Mouse (Mus musculus) CD8-positive naive resting alpha-beta T cell, adult 57 days (primary cell): ENCODE results near the gene Ces2g. TPM values are rescaled to one million over a fixed set of nuclear protein-coding genes. Genes with fewer than 3 reads are reported as not detected.

Source experiments
- total RNA-seq: library from RNA; stranded (reverse); gene quantifications from one replicate; pipeline ENCODE4 v1.2.4, GENCODE M21; 2023

Gene Ces2g
- total RNA-seq: 0.18 TPM

GRCm38 (mm10) chr8:104961537-104961961 lies at the start of gene Ces2g:
Gene Ces2g, plus strand, starts transcription at chr8:104961718.

GRCm38 (mm10) chr8:104925972-104926596 lies 35.4 kb upstream of the Ces2g start, which contains the start of gene Ces2e:
Gene Ces2e, plus strand, starts transcription at chr8:104926260.

GRCm38 (mm10) chr8:104947056-104947455 lies 14.5 kb upstream of the Ces2g start, which contains the start of gene Ces2f:
Gene Ces2f, plus strand, starts transcription at chr8:104947356.

GRCm38 (mm10) chr8:105000586-105000985 lies 39.1 kb downstream of the Ces2g start, which contains the start of gene Ces2h:
Gene Ces2h, plus strand, starts transcription at chr8:105000853.

Other genes with a start within 250 kb of the Ces2g start
- not detected for gene Ces2a, start 227.7 kb upstream of the Ces2g start, total RNA-seq
- gene Ces2b, start 130.1 kb upstream of the Ces2g start, total RNA-seq: not detected
- gene Ces2c, start 114.7 kb upstream of the Ces2g start, total RNA-seq: not detected
- gene Ces2e, start 35.5 kb upstream of the Ces2g start, total RNA-seq: not detected
- not detected for gene Ces2f, start 14.4 kb upstream of the Ces2g start, total RNA-seq
- not detected for gene Ces2h, start 39.1 kb downstream of the Ces2g start, total RNA-seq
- gene Ces3a, start 86.9 kb downstream of the Ces2g start, total RNA-seq: not detected
- gene Ces3b, start 122.0 kb downstream of the Ces2g start, total RNA-seq: not detected
- gene Ces4a, start 170.1 kb downstream of the Ces2g start, total RNA-seq: not detected
- 104 TPM for gene Cbfb, start 209.0 kb downstream of the Ces2g start, total RNA-seq